Mouse (Mus musculus) limb, embryonic 15.5 days (tissue): ENCODE results near the gene Fcrl1. TPM values are rescaled to one million over a fixed set of nuclear protein-coding genes. Genes with fewer than 3 reads are reported as not detected.

ENCODE experiments used
- ATAC-seq: fragments of 200-750 bp; cut with Nextera tagmentation; 2 replicates; pipeline ENCODE4 v1.8.0; 2017; ENCODE audit warnings: low read depth, moderate TSS enrichment; ENCODE audit not compliant: insufficient number of reproducible peaks, low FRiP score, low TSS enrichment
- H3K27ac ChIP-seq: fragments of 300-500 bp; sonication (generic); 2 replicates; pipeline ENCODE4 v1.5.1; 2015; ENCODE audit warnings: moderate library complexity, mild to moderate bottlenecking, inconsistent platforms
- H3K27me3 ChIP-seq: fragments of 300-500 bp; sonication (generic); 2 replicates; pipeline ENCODE4 v1.6.1; 2015; ENCODE audit warnings: inconsistent platforms
- H3K36me3 ChIP-seq: fragments of 300-500 bp; sonication (generic); 2 replicates; pipeline ENCODE4 v1.6.1; 2015; ENCODE audit warnings: inconsistent platforms
- H3K4me1 ChIP-seq: fragments of 300-500 bp; sonication (generic); 2 replicates; pipeline ENCODE4 v1.6.1; 2015; ENCODE audit warnings: inconsistent platforms
- H3K4me2 ChIP-seq: fragments of 300-500 bp; sonication (generic); 2 replicates; pipeline ENCODE4 v1.6.1; 2015; ENCODE audit warnings: mild to moderate bottlenecking, inconsistent platforms
- H3K4me3 ChIP-seq: fragments of 300-500 bp; sonication (generic); 2 replicates; pipeline ENCODE4 v1.5.1; 2015; ENCODE audit warnings: mild to moderate bottlenecking, inconsistent platforms
- H3K9ac ChIP-seq: fragments of 300-500 bp; sonication (generic); 2 replicates; pipeline ENCODE4 v1.6.1; 2015; ENCODE audit warnings: inconsistent platforms
- H3K9me3 ChIP-seq: fragments of 300-500 bp; sonication (generic); 2 replicates; pipeline ENCODE4 v1.6.1; 2016; ENCODE audit warnings: inconsistent platforms
- WGBS: fragments of 180-500 bp; shearing (Covaris S2); methylation state at CpG from one replicate; pipeline ENCODE4 v1.1.7; 2015; 5-methylcytosine and 5-hydroxymethylcytosine counted together
- polyA plus RNA-seq: library from polyadenylated mRNA; unstranded; fragments of >200 nt; fragmentation: Nextera tagmentation; extraction: Ambion mirVana; gene quantifications from 2 replicates; pipeline ENCODE4 v1.2.1, GENCODE M21; 2015

The Fcrl1 gene
- polyA plus RNA-seq, 1 experiment from 2014 or later = 0.27 TPM

DNA sequence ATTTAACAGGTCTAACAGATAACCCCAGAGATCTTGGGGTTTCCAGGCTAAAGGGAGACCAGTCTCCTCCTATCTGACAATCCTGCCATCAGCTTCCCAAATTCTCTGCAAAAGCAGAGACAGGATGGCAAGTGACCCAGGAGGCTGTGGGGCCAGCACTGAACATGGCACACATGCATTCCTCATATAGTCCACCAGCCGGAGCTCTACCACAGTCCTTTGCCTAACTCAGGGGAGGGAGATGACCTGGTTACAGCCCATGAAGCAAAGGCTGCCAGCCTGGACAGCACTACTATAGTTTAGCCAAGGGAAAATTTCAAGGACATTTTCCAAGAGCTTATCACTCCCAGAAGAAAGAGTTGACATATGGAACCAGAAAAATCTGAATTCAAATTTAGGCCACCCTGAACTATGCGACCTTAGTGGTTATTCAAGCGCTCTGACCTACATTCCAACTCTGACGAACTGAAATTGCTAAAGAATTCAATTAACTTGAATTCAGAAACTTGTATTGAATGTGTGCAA is 46.3 kb downstream of the Fcrl1 start:
- H3K27me3 ChIP-seq = no peaks in the 10 kb centered on the region
- H3K4me2 ChIP-seq = no peak overlapping the region
- H3K4me3 ChIP-seq = no peak overlapping the region
- no peak overlapping the region for H3K9ac ChIP-seq
- no peaks in the 10 kb centered on the region for H3K9me3 ChIP-seq
- 81% methylated on average over 4 of the region's 4 CpGs for WGBS
- ATAC-seq = no peak
- H3K4me1 ChIP-seq = no peaks in the 10 kb centered on the region
- no peak overlapping the region for H3K27ac ChIP-seq
- no peaks in the 10 kb centered on the region for H3K36me3 ChIP-seq

DNA sequence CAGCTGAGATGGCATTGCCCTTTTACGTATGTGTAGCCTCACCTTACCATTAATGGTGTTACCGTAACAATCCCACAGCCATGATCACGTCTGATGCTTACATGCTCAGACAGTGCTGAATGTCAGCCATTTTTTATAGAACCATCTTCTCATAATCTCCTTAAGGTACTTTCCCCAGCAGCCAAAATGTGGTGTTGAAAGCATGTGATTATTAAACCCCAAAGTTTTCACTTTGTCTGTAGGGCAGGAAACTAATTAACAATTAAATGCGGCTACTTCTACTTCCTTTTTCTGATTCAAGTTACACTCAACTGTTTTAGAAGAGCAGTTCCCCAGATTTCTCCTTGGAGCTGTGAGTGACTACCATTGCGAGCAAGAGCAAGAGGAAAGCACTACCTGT is 59.3 kb downstream of the Fcrl1 start, which contains the start of gene Fcrl5:
Gene Fcrl5, plus strand, starts transcription at position 295 of the 400 bp plus-strand sequence.
- Histone ChIP-seq H3K36me3 (no peaks in the 10 kb centered on the region), H3K4me3 (no peak within 1 kb of the TSS), H3K9ac (no peak within 1 kb of the TSS), H3K27me3 (no peaks in the 10 kb centered on the region), H3K27ac (no peak within 1 kb of the TSS), H3K9me3 (no peaks in the 10 kb centered on the region), H3K4me1 (no peaks in the 10 kb centered on the region), H3K4me2 (no peak within 1 kb of the TSS)
- ATAC-seq = no peak
- 82% methylated on average over 5 of the region's 5 CpGs for WGBS

DNA sequence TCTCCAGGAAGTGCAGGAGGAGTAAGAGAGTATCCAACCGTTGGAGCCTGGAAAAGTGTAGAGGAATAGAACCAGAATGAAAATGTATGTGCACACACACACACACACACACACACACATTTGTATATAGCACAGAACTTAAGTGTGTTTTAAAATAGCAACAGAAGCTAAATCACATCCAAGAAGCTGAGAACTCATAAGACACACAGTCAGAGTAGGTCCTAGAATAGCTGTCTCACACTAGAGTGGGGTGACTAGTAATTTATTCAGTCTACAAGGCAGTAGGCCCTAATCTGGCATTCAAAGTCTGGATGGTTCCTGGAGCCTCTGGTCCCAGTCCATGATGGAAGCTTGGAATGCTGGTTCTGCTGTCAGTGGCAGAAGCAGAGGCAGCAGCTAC is 64.4 kb downstream of the Fcrl1 start:
- ATAC-seq = no peak
- no peaks in the 10 kb centered on the region for H3K36me3 ChIP-seq
- no peaks in the 10 kb centered on the region for H3K9me3 ChIP-seq
- no peaks in the 10 kb centered on the region for H3K4me1 ChIP-seq
- no peak overlapping the region for H3K27ac ChIP-seq
- H3K27me3 ChIP-seq = no peaks in the 10 kb centered on the region
- H3K9ac ChIP-seq = no peak overlapping the region
- H3K4me2 ChIP-seq = no peak overlapping the region
- no peak overlapping the region for H3K4me3 ChIP-seq
- WGBS = 77% methylated on average over 1 of the region's 1 CpGs

DNA sequence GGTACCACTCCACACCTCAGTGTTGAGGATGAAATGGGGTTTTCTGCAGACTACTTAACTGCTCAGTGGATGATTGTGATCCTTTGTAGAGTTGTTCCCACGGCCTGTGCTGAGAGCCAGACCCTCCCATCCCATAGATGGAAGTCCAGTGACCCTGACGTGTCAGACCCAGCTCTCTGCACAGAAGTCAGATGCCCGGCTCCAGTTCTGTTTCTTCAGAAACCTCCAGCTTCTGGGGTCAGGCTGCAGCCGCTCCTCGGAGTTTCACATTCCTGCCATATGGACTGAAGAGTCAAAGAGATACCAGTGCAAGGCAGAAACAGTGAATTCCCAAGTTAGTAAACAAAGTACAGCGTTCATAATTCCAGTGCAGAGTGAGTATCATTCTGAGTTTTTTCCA is 67.8 kb downstream of the Fcrl1 start:
- no peaks in the 10 kb centered on the region for H3K9me3 ChIP-seq
- ATAC-seq = no peak
- H3K4me1 ChIP-seq = no peaks in the 10 kb centered on the region
- 79% methylated on average over 6 of the region's 6 CpGs for WGBS
- no peak overlapping the region for H3K27ac ChIP-seq
- no peak overlapping the region for H3K4me3 ChIP-seq
- no peaks in the 10 kb centered on the region for H3K27me3 ChIP-seq
- no peaks in the 10 kb centered on the region for H3K36me3 ChIP-seq
- H3K9ac ChIP-seq = no peak overlapping the region
- no peak overlapping the region for H3K4me2 ChIP-seq

Other genes starting within 250 kb of the Fcrl1 start
- 17.9 and 19.5 TPM in 2 replicates for gene Kirrel, start 201.6 kb upstream of the Fcrl1 start, polyA plus RNA-seq
- 16.8 and 17.9 TPM in 2 replicates for gene Fcrls, start 112.6 kb upstream of the Fcrl1 start, polyA plus RNA-seq
- gene Cd5l, start 18.5 kb upstream of the Fcrl1 start, polyA plus RNA-seq = 0.36 and 0.60 TPM in 2 replicates
- not detected in 2 replicates for gene Fcrl5, start 59.4 kb downstream of the Fcrl1 start, polyA plus RNA-seq
- gene Etv3, start 149.0 kb downstream of the Fcrl1 start, polyA plus RNA-seq = 22.7 and 27.7 TPM in 2 replicates
- gene Arhgef11, start 241.2 kb downstream of the Fcrl1 start, polyA plus RNA-seq = 15.3 and 17.0 TPM in 2 replicates